Mouse (Mus musculus) CH12.LX (cell line): Measurements from ENCODE around the gene Dlg2.

Source experiments
- CTCF ChIP-seq, 2 experiments: IDR thresholded peaks in 1 of 2; conservative IDR thresholded peaks in 1 of 2; 2 replicates each; pipeline ENCODE4 v1.5.1; 2011 to 2012; ENCODE audit warnings: low read depth in 2 of 2, low read length in 2 of 2, improper control_type of control experiment in 1 of 2, inconsistent platforms in 1 of 2, mild to moderate bottlenecking in 1 of 2, moderate library complexity in 1 of 2
- JUND ChIP-seq: conservative IDR thresholded peaks from 2 replicates; pipeline ENCODE4 v1.6.1; 2011; ENCODE audit warnings: low read depth, low read length, improper control_type of control experiment
- MEF2A ChIP-seq: IDR thresholded peaks from 2 replicates; pipeline ENCODE4 v1.6.1; 2014; ENCODE audit warnings: low read depth, mild to moderate bottlenecking, inconsistent platforms, low read length, improper control_type of control experiment, borderline replicate concordance
- MXI1 ChIP-seq: IDR thresholded peaks from 2 replicates; pipeline ENCODE4 v1.6.1; 2011; ENCODE audit warnings: mild to moderate bottlenecking, low read depth, low read length, improper control_type of control experiment
- NRF1 ChIP-seq: IDR thresholded peaks from 2 replicates; pipeline ENCODE4 v1.6.1; 2014; ENCODE audit warnings: low read depth, mild to moderate bottlenecking, inconsistent platforms, low read length, improper control_type of control experiment, moderate library complexity
- PAX5 ChIP-seq: IDR thresholded peaks from 2 replicates; pipeline ENCODE4 v1.6.1; 2012; ENCODE audit warnings: low read length, inconsistent platforms, mixed read lengths
- POLR2A ChIP-seq: IDR thresholded peaks from 2 replicates; pipeline ENCODE4 v1.6.1; 2011; ENCODE audit warnings: low read depth, mild to moderate bottlenecking, improper control_type of control experiment, low read length

GRCm38 (mm10) chr7:92292918-92293518 lies 1816.5 kb downstream of the Dlg2 start:
- TF ChIP-seq PAX5 (no peak), MEF2A (no peak), MXI1 (no peak), POLR2A (no peak), NRF1 (no peak), CTCF (conservative IDR thresholded peaks at IDR 0.05 in 1 of 2, IDR thresholded peaks at IDR 0.05 in 1 of 2; ENCODE audit: low read depth in 2 of 2, low read length in 2 of 2) (no peak), JUND (no peak)
